Mouse (Mus musculus) kidney, postnatal 25 days (tissue): ENCODE results near the gene Gm28036.
A peak's percentile ranks its signal among the peaks of the same experiment; 100 is the strongest.

ENCODE experiments used
- DNase-seq, 2 experiments: peaks; one replicate each; pipeline ENCODE4 v3.0.0; 2021; ENCODE audit warnings: mixed read lengths in 2 of 2

The Gm28036 gene

DNA sequence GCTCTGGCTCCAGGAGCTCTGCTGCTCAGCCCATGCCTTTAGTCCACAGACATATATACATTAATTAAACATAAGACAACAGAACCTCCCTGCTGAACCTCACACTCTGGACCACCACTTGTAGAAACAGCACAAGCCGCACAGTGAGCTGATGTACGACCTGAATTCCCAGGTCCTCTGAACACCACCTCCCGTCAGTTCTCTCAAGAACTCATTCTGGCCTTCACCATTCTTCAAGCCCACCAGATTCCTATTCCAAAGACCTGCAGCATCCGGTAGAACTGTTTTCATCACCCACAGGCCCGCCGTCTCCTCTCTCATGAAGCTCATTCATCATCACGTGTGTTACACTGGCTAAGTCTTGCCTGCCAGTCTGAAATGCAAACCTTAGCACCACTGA, 46.5 kb downstream of the Gm28036 start:
- DNase-seq, result no peak

DNA sequence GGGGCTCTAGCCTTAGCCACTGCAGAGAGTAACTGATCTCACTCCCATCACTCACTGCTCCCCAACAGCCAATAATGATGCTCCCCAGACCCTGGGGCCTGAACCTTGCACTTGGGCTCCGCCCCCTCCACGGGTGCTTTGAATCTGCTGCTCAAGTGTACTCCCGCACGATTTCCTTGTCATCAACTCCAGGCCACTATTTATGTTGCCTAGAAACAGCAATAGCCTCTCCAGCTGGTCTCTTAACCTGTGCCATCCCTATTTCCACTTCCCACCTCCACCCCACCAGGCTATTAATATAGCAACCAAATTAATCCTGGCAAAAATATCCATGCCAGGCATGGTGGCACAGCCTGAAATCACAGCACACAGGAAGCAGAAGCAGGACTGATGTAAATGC, 47.2 kb downstream of the Gm28036 start:
- DNase-seq, result no peak

DNA sequence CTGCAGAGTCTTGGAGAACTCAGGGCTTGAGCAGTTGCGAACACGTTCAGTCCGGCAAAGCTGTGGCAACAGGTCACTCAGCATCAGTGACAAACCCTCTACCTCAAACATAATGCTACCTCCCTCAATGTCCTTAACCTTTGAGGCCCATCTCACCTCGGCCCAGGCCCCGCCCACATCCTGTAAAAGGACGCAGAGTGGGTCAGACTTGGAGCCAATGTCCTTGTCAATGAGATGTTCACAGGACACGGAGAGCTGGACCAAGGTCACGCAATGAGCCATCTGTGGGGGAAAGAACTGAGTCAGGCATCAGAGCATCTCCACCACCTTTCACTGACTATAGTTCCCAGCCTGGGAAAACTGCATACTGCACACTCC, 47.7 kb downstream of the Gm28036 start:
- DNase-seq, result no peak

DNA sequence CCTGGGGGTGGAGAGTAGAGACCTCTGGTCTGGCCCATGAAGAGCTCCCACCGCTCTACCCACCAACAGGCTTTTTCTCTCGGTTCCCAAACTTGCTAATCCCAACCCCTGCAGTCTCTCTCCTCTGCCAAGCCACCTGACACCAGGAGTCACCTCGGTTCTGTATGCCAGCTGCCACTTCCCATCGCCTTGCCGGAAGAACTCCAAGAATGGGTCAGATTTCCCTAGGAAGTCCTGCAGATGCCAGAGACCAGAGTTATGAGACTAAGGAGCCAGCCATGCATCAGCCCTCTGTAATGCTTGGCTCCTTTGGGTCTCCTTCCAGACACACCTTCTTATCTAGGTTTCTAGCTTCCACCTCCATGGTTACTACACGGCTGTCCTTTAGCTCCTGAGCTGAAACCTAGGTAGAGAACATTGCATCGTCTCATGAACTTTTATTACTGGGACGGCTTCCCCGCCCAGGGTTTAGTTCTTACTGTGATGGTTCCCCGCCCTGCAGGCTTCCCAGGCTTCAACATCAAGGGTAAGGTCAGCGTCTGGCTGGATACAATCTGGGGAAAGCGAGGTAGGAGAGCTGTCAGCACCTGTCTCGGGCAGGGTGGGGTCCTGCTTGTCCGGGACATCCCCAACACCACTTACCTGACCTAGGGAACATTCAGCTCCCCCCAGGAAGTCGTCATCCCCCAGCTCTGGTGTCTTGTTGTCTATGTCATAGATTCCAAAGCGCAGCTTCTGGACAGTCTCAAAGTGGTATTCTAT, 48.3 kb downstream of the Gm28036 start:
- DNase-seq, result no peak

DNA sequence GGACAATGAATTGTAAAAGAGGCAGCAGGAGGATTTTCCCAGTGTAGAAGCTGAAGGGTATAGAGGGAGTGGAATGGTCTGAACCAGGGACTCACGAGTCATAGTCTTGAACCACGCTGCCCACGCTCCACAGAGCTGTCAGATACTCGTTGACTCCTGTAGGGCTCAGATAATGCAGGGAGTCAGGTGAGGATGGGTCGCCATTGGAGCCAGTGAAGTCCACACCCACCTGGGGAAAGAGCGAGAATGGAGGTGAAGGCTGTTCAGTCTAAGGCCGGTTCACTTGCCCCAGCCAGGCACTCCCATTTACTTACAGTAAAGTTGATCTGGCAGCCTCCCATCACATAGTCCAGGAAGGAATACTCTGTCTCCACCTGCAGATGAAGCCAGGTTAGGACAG, 49.4 kb downstream of the Gm28036 start:
- DNase-seq, result no peak

DNA sequence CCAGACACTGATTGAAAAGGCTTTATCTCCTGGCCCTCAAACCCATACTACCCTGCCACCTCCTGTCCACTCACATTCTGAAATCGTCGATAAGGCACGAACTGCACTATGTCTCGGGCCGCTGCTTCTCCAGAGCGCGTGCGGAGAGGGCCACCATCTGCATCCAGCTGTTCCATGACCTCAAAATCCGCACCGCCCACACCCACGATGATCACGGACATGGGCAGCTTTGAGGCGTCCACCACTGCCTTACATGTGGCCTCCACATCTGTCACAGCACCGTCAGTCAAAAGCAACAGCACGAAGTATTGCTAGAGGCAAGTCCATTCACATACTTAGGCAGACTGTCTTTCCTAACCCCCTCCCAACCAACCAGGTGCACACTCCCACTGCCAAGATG, 53.2 kb downstream of the Gm28036 start:
- DNase-seq, result no peak

DNA sequence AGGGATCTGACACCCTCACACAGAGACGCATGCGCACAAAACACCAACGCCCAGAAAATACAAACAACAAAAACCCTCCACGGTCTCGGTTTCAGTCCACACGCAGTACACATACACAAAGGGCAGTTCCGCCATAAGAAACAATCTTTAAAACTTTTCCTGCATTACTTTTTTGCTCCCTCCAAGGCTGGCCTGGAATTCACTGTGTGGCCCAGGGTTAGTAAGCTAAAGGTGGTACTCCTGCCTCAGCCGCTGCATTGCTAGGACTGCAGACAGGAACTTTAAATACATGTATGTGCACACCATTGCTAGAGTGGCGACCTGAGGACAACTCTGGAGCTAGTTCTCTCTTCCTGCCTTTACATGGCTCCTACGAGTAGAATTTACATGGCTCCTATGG, 55.7 kb downstream of the Gm28036 start:
- DNase-seq, result no peak

DNA sequence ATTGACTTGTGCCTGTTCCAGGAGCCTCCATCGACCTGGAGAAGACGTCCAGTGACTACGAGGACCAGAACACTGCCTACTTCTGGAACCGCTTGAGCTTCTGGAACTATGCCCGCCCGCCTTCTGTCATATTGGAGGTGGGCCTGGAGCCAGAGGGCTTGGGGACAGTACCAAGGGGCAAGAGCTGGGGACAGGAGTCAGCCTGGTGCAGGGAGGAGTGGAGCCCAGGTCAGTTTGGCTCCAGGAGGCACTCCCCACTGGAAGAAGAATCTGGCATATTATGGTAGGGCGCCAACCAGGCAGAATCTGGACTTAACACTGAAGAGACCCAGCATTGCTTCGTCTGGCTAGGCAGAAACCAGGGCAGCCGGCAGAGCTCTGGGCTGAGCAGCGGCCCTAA, 59.0 kb downstream of the Gm28036 start:
- DNase-seq, result no peak

DNA sequence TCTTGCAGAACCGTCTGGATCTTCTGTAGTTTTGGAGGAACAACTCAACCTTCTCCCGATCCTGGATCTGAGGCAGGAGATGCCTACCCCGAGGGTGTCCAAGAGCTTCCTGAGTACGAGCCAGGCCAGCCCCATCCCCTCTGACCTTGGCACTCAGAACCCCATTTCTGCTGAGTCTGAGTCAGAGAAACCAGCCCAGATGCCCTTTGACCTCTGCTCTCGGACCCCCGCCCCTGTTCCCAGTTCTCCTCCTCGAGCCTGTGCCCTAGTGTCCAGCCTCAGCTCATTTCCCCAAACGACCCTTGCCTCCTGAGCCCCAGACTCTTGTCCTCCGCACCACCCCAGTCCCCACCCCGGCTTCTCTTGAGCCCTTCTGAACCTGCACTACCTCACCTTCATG, 60.8 kb downstream of the Gm28036 start:
- peak; percentile 20 to 66 for DNase-seq

DNA sequence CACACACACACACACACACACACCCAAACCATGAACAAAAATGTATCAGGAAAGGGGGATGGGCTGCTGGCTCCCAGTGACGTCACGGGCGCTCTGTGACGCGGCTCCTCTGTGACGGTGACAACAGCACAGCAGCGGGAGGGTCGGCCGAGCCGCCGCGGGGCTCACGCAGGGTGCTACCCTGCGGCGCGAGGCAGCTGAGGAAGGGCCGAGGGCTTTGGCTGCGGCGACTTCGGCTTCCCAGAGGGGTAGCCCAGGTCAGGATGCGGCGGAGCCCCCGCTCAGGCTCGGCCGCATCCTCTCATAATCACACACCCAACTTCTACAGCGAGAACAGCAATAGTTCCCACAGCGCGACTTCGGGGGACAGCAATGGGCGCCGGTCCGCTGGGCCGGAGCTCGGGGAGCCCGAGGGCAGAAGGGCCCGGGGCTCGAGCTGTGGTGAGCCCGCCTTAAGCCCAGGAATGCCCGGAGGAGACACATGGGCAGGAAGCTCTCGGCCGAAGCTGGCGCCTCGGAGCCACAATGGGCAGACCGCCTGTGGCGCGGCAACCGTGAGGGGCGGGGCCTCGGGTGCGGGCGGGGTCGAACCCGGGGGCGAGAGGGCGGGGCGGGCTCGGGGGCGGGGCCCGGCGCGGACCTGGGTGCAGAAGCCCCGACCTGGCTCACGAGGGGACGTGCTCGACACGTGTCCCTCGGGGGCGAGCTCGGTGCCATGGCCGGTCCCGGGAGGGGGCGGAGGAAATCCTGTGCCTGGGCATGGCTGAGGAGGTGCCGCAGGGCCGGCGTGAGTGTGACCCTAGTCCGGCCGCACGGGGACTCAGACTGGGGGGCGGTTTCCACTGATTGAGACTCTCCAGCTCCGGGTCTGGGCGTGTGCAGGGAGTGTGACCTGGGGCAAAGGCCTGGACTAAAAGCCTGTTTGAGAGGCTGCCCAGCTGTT, 61.5 kb downstream of the Gm28036 start, which contains the start of gene Spag4:
Spag4 (plus strand) TSS at position 77 of the 943 bp plus-strand sequence.
- DNase-seq, result peak; percentile 78 to 88

DNA sequence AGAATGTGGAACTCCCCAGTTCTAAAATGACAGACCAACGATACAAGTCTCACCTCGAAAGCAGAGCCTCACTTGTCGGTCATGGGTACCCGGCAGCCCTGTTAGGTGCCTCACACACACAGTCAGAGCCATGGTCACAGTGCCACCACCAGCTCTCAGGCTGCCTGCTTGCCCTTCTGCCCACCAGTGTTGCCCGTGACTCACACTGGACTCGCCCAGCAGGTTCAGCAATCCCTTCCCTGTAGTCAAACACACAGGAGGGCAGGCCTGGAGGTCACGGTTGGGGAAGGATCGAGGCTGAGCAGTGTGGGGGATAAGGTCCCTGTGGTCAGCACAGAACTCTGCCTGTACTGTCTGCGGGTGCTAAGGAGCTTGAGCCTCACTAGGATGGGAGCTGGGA, 74.1 kb downstream of the Gm28036 start, which contains the start of gene Fer1l4:
Fer1l4 (minus strand) TSS at position 132 of the 400 bp plus-strand sequence.
- DNase-seq, result no peak

DNA sequence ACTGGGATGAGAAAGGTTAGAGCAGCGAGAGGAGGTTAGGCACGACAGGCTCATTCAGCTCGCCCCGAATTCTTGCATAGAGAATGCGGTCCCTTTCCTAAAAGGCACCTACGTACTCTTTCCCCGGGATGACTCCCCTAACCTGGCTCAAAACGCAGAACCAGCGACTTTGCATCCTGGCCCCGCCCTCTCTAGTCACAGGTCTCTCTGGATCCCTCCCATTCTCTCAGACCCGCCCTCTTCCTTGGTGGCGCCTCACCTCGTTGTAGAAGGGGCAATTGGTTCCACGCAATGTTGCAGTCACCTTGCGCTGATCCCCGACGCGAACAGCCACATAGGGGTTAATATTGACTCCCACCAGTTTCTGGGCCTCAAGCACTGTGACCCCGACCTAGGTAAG, 79.0 kb downstream of the Gm28036 start:
- peak; percentile 23 to 56 for DNase-seq

DNA sequence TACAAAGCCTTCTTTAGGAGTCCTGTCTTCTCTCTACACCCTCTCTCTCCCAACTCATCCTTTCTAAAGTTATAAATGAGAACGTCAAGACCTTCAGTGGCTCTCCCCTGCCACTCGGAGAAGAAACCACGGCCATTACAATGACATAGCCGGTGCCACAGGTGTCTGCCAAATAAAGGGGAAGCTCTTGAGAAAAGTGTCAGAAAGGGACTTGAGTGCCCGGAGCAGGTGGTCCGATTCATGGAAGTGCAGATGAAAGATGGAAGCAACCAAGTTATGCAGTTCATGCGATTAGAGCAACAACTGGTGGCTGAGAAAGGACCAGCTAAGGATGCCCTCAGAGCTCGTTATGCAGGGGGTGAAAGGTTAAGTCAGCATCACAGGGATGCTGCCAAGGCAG, 84.0 kb downstream of the Gm28036 start:
- DNase-seq, result no peak

DNA sequence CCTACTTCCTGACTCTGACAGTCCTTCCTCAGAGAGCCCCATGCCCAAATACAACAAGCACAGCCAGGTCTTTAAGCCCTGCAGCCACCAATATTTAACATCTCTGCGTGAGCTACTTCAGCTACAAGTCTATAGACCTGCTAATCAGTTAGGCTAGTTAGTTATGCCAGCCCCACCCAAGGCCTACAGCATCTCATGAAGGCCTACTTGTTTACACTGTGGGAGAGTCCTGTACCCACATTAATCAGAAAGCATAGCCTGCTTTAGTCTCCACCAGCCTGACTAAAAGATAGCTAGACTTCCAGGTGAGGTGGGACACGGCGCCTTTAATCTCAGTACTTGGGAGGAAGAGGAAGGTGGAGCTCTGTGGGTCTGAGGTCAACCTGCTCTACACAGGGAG, 87.5 kb downstream of the Gm28036 start:
- DNase-seq, result no peak

DNA sequence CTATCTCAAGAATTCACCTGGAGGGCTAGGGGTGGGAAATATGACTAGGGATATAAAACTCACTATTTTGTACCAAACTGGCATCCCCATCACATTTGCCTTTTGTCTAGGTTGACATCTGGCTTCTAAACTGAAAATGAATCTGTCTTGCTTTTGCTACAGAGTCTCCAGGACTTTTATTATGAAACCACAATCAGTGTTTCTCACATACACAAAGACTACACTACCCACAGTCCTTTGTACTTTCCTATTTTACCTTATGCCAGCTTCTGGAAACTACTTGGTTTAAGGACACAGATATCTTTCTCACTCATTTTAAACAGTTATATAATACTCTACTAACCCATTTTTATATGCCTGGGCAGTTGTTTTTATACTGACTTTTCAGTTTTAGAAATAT, 101.4 kb downstream of the Gm28036 start:
- DNase-seq, result no peak
